Comparison of ENCODE assay signal across 7 mouse cellular contexts in genomic region chr5:121384757-121385460, GRCm38 (mm10). TPM values are rescaled to one million over a fixed set of nuclear protein-coding genes. Genes with fewer than 3 reads are reported as not detected.
DNase-seq lines count a peak whose midpoint lies in the region; ATAC-seq and TF ChIP-seq lines count a peak whose summit lies in the region.

No protein-coding gene starts in this region.

- H3K9me3 ChIP-seq in MEL (replicated peaks; ENCODE audit: insufficient read depth, low read length), result no peaks in the 10 kb centered on the region
- peaks cover 7% of the 10 kb centered on the region for H3K9me3 ChIP-seq in limb, embryonic 13.5 days
- peaks cover 6% of the 10 kb centered on the region; the same call in 1 of the 2 replicates for H3K9me3 ChIP-seq in midbrain, embryonic 11.5 days (ENCODE audit: control insufficient read depth, low read length)
- H3K9me3 ChIP-seq in stomach, embryonic 16.5 days (replicated peaks; ENCODE audit: control insufficient read depth, low read length), result no peaks in the 10 kb centered on the region

- peak overlapping the region; percentile 76 for H3K4me2 ChIP-seq in limb, embryonic 13.5 days (replicated peaks)
- H3K4me2 ChIP-seq in midbrain, embryonic 11.5 days, result peak overlapping the region; percentile 71
- peak overlapping the region; percentile 54 for H3K4me2 ChIP-seq in stomach, embryonic 16.5 days (ENCODE audit: low read depth, low read length)

- TF ChIP-seq POLR2A in MEL (IDR thresholded peaks at IDR 0.05; ENCODE audit: control insufficient read depth in 1 of 2, insufficient read depth in 1 of 2, low read depth in 1 of 2, low read length in 2 of 2, poor library complexity in 1 of 2), result peak in 1 of 2 experiments; percentile 61; a peak in 1 of 4 replicates

- peak; percentile 26 for DNase-seq in CD4-positive helper T cell, adult 2 months (ENCODE audit: low read depth, low spot score)
- DNase-seq in MEL (ENCODE audit: low read depth, low spot score), result peak; percentile 73
- peak; percentile 96 for DNase-seq in midbrain, embryonic 11.5 days (ENCODE audit: low spot score, missing footprints)

- peaks cover 3% of the 10 kb centered on the region; the same call in 1 of the 2 replicates for H3K79me2 ChIP-seq in MEL (ENCODE audit: control insufficient read depth, insufficient read depth, low read length, poor library complexity)

- H3K27ac ChIP-seq in MEL (ENCODE audit: control insufficient read depth, low read depth, low read length), result peak overlapping the region; percentile 75
- peak overlapping the region; percentile 85 for H3K27ac ChIP-seq in limb, embryonic 13.5 days
- peak overlapping the region; percentile 71 for H3K27ac ChIP-seq in midbrain, embryonic 11.5 days (ENCODE audit: low read depth, low read length)
- peak overlapping the region; percentile 95 for H3K27ac ChIP-seq in stomach, embryonic 16.5 days (ENCODE audit: low read length)

- peaks cover 0 to 14% of the 10 kb centered on the region in 2 experiments; a peak in 2 of 4 replicates for H3K36me3 ChIP-seq in MEL (ENCODE audit: control insufficient read depth in 1 of 2, insufficient read depth in 2 of 2, low read length in 2 of 2)
- H3K36me3 ChIP-seq in limb, embryonic 13.5 days, result peaks cover 34% of the 10 kb centered on the region
- H3K36me3 ChIP-seq in midbrain, embryonic 11.5 days (ENCODE audit: control insufficient read depth, insufficient read depth, low read length), result peaks cover 8% of the 10 kb centered on the region
- peaks cover 13% of the 10 kb centered on the region for H3K36me3 ChIP-seq in stomach, embryonic 16.5 days (ENCODE audit: control insufficient read depth, insufficient read depth, low read length)

- TF ChIP-seq EP300 in MEL (IDR thresholded peaks at IDR 0.05; ENCODE audit: low read depth in 1 of 2, low read length in 2 of 2), result 0 out of 4 replicates have a peak, but pooled peaks of 1 of the 2 experiments have one; percentile 21

- TF ChIP-seq RAD21 in MEL (IDR thresholded peaks at IDR 0.05; ENCODE audit: low read depth, low read length), result no peak

- no peaks in the 10 kb centered on the region for H3K27me3 ChIP-seq in MEL (ENCODE audit: control insufficient read depth in 1 of 2, insufficient read depth in 2 of 2, low read length in 2 of 2)
- 0 out of 2 replicates have a peak, but pooled peaks cover 5% of the 10 kb centered on the region for H3K27me3 ChIP-seq in limb, embryonic 13.5 days
- peaks cover 3% of the 10 kb centered on the region; the same call in 1 of the 2 replicates for H3K27me3 ChIP-seq in midbrain, embryonic 11.5 days (ENCODE audit: control insufficient read depth, insufficient read depth, low read length)
- no peaks in the 10 kb centered on the region for H3K27me3 ChIP-seq in stomach, embryonic 16.5 days (ENCODE audit: control insufficient read depth, insufficient read depth, low read length)

- peak overlapping the region; percentile 86 for H3K9ac ChIP-seq in MEL (ENCODE audit: control insufficient read depth, low read depth, low read length, poor library complexity, severe bottlenecking)
- H3K9ac ChIP-seq in limb, embryonic 13.5 days, result peak overlapping the region; percentile 81
- peak overlapping the region; percentile 82 for H3K9ac ChIP-seq in midbrain, embryonic 11.5 days (ENCODE audit: low read length)
- peak overlapping the region; percentile 91 for H3K9ac ChIP-seq in stomach, embryonic 16.5 days (ENCODE audit: low read length)

- WGBS in limb, embryonic 13.5 days, result 2% methylated on average over 39 of the region's 47 CpGs
- WGBS in midbrain, embryonic 11.5 days, result 4% methylated on average over 29 of the region's 47 CpGs
- WGBS in stomach, embryonic 16.5 days, result under 1% methylated on average over 47 of the region's 47 CpGs

- no peak for TF ChIP-seq CTCF in MEL (IDR thresholded peaks at IDR 0.05 in 2 of 3, conservative IDR thresholded peaks at IDR 0.05 in 1 of 3; ENCODE audit: control insufficient read depth in 1 of 3, insufficient read depth in 1 of 3, low read depth in 2 of 3, low read length in 3 of 3, poor library complexity in 1 of 3, severe bottlenecking in 1 of 3)

- H3K4me1 ChIP-seq in MEL (ENCODE audit: control insufficient read depth in 1 of 2, insufficient read depth in 2 of 2, low read length in 2 of 2), result peaks cover 2 to 16% of the 10 kb centered on the region in 2 experiments; a peak in 3 of 4 replicates
- peaks cover 27% of the 10 kb centered on the region for H3K4me1 ChIP-seq in limb, embryonic 13.5 days
- peaks cover 4% of the 10 kb centered on the region for H3K4me1 ChIP-seq in midbrain, embryonic 11.5 days (ENCODE audit: control insufficient read depth, insufficient read depth, low read length)
- peaks cover 30% of the 10 kb centered on the region for H3K4me1 ChIP-seq in stomach, embryonic 16.5 days (ENCODE audit: control insufficient read depth, insufficient read depth, low read length)

- ATAC-seq in erythroblast, adult 5-6 weeks (replicated peaks; ENCODE audit: low FRiP score, poor library complexity, severe bottlenecking), result peak; percentile 68
- ATAC-seq in hematopoietic stem cell, adult 5-6 weeks (replicated peaks in 1 of 2; ENCODE audit: insufficient read depth in 1 of 2, low FRiP score in 2 of 2, low TSS enrichment in 1 of 2, low read depth in 1 of 2, poor library complexity in 2 of 2, severe bottlenecking in 2 of 2), result peak; percentile 8 to 14; a peak in 1 of 4 replicates
- ATAC-seq in limb, embryonic 13.5 days (ENCODE audit: low FRiP score, low read depth), result peak; percentile 76
- ATAC-seq in midbrain, embryonic 11.5 days (ENCODE audit: low FRiP score), result peak; percentile 79
- peak; percentile 79 for ATAC-seq in stomach, embryonic 16.5 days (ENCODE audit: insufficient read depth, low FRiP score)

- peak overlapping the region; percentile 80 to 100 for H3K4me3 ChIP-seq in MEL (ENCODE audit: control insufficient read depth in 1 of 2, insufficient read depth in 1 of 2, low read depth in 2 of 2, low read length in 2 of 2)
- peak overlapping the region; percentile 80 for H3K4me3 ChIP-seq in limb, embryonic 13.5 days
- peak overlapping the region; percentile 78 for H3K4me3 ChIP-seq in midbrain, embryonic 11.5 days (ENCODE audit: low read depth, low read length)
- H3K4me3 ChIP-seq in stomach, embryonic 16.5 days (replicated peaks; ENCODE audit: low read length), result peak overlapping the region; percentile 82

TF ChIP-seq in MEL, 35 proteins besides CTCF, POLR2A, EP300 and RAD21 (continues in another document):
- TF ChIP-seq TBP (IDR thresholded peaks at IDR 0.05; ENCODE audit: low read depth, low read length) (no peak), POLR2AphosphoS2 (IDR thresholded peaks at IDR 0.05; ENCODE audit: low read length) (no peak), SIN3A (IDR thresholded peaks at IDR 0.05; ENCODE audit: low read length) (no peak; the same call in none of the 2 replicates), NRF1 (IDR thresholded peaks at IDR 0.05; ENCODE audit: insufficient read depth, low read depth, low read length, poor library complexity, severe bottlenecking) (no peak), UBTF (IDR thresholded peaks at IDR 0.05; ENCODE audit: borderline replicate concordance, insufficient read depth, low read depth, low read length) (peak; percentile 67; the same call in 1 of the 2 replicates), USF2 (IDR thresholded peaks at IDR 0.05; ENCODE audit: borderline replicate concordance in 1 of 2, insufficient read depth in 1 of 2, low read depth in 1 of 2, low read length in 2 of 2) (0 out of 4 replicates have a peak, but pooled peaks of 1 of the 2 experiments have one; percentile 5), MYC (IDR thresholded peaks at IDR 0.05; ENCODE audit: low read depth, low read length) (no peak), MXI1 (IDR thresholded peaks at IDR 0.05; ENCODE audit: low read depth, low read length) (peak; percentile 16), RCOR1 (IDR thresholded peaks at IDR 0.05; ENCODE audit: low read depth, low read length) (no peak), SMC3 (IDR thresholded peaks at IDR 0.05; ENCODE audit: low read depth, low read length) (no peak), ZNF384 (IDR thresholded peaks at IDR 0.05; ENCODE audit: low read depth, low read length) (peak; percentile 76; the same call in 1 of the 2 replicates), HCFC1 (IDR thresholded peaks at IDR 0.05; ENCODE audit: low read depth, low read length) (0 out of 2 replicates have a peak, but pooled peaks have one; percentile 22), JUND (IDR thresholded peaks at IDR 0.05; ENCODE audit: low read depth, low read length) (no peak), CHD1 (IDR thresholded peaks at IDR 0.05; ENCODE audit: low read depth, low read length) (0 out of 2 replicates have a peak, but pooled peaks have one; percentile 54), MAX (IDR thresholded peaks at IDR 0.05; ENCODE audit: low read length) (no peak), KAT2A (conservative IDR thresholded peaks at IDR 0.05; ENCODE audit: low read depth, low read length) (no peak), POLR2AphosphoS5 (IDR thresholded peaks at IDR 0.05; ENCODE audit: borderline replicate concordance, low read depth, low read length) (no peak), GATA1 (IDR thresholded peaks at IDR 0.05; ENCODE audit: low read depth, low read length) (no peak)

RNA-seq across cellular contexts. Expression of gene Trafd1, which starts 0.5 kb away (rescaled TPM):
- 12.9 and 15.4 TPM in 2 replicates for total RNA-seq in MEL (2012; rRNA removed)
- polyA plus RNA-seq in MEL (2012; ENCODE audit: insufficient read depth in 1 of 2, insufficient read length in 2 of 2, low read depth in 1 of 2, low replicate concordance in 2 of 2, missing spikeins in 1 of 2), result 10 to 100 TPM in 1 of 2 experiments, not detected in 1; 21.4 TPM
- total RNA-seq in erythroblast, adult 5-6 weeks (2015; ENCODE audit: low replicate concordance), result 19.4 and 30.3 TPM in 2 replicates
- total RNA-seq in erythroblast, adult 5-6 weeks (2017; ENCODE audit: low replicate concordance), result 19.3 and 26.5 TPM in 2 replicates
- total RNA-seq in hematopoietic stem cell, adult 5-6 weeks (2017), result 50.9 and 62.7 TPM in 2 replicates
- polyA plus RNA-seq in limb, embryonic 13.5 days (2015; fragmentation: Nextera tagmentation; extraction: Ambion mirVana), result 78.5 and 78.9 TPM in 2 replicates
- 84.0 and 87.5 TPM in 2 replicates for polyA plus RNA-seq in midbrain, embryonic 11.5 days (2014; fragmentation: Nextera tagmentation; extraction: Ambion mirVana)
- 74.7 and 77.1 TPM in 2 replicates for polyA plus RNA-seq in stomach, embryonic 16.5 days (2015; fragmentation: Nextera tagmentation; extraction: Ambion mirVana)

RNA-seq across cellular contexts. Expression of gene Naa25, which starts 12.8 kb away (rescaled TPM):
- total RNA-seq in MEL (2012; rRNA removed), result 53.0 and 56.4 TPM in 2 replicates
- 10 to 100 TPM in 1 of 2 experiments, not detected in 1; 59.6 TPM for polyA plus RNA-seq in MEL (2012; ENCODE audit: insufficient read depth in 1 of 2, insufficient read length in 2 of 2, low read depth in 1 of 2, low replicate concordance in 2 of 2, missing spikeins in 1 of 2)
- 7.9 and 10.4 TPM in 2 replicates for total RNA-seq in erythroblast, adult 5-6 weeks (2015; ENCODE audit: low replicate concordance)
- total RNA-seq in erythroblast, adult 5-6 weeks (2017; ENCODE audit: low replicate concordance), result 14.2 and 16.6 TPM in 2 replicates
- 52.6 and 78.0 TPM in 2 replicates for total RNA-seq in hematopoietic stem cell, adult 5-6 weeks (2017)
- 38.3 and 40.6 TPM in 2 replicates for polyA plus RNA-seq in limb, embryonic 13.5 days (2015; fragmentation: Nextera tagmentation; extraction: Ambion mirVana)
- 46.9 and 51.7 TPM in 2 replicates for polyA plus RNA-seq in midbrain, embryonic 11.5 days (2014; fragmentation: Nextera tagmentation; extraction: Ambion mirVana)
- polyA plus RNA-seq in stomach, embryonic 16.5 days (2015; fragmentation: Nextera tagmentation; extraction: Ambion mirVana), result 43.4 and 45.8 TPM in 2 replicates

Comparison
In these comparisons a context has a peak if more than half of its experiments do, and no peak if none do; other contexts are left out.
1. Peak in every context shown above with its lines: DNase-seq, ATAC-seq, H3K4me3 ChIP-seq and H3K27ac ChIP-seq.
2. DNase-seq: peak in every context shown above with its lines; median percentile 96 in midbrain, embryonic 11.5 days; 73 in MEL; 26 in CD4-positive helper T cell, adult 2 months.
3. ATAC-seq: peak in every context shown above with its lines; median percentile 79 in midbrain, embryonic 11.5 days; 79 in stomach, embryonic 16.5 days; 76 in limb, embryonic 13.5 days; 68 in erythroblast, adult 5-6 weeks; 11 in hematopoietic stem cell, adult 5-6 weeks.